Mouse (Mus musculus) G1E (cell line): ENCODE measurements around the gene A730046J19Rik. TPM values are rescaled to one million over a fixed set of nuclear protein-coding genes. Genes with fewer than 3 reads are reported as not detected.

Experiments used
- ATAC-seq: 2 replicates; pipeline ENCODE4 v1.8.0; 2016; ENCODE audit warnings: mild to moderate bottlenecking; ENCODE audit not compliant: insufficient number of reproducible peaks, poor library complexity, low FRiP score, severe bottlenecking; ENCODE audit errors: extremely low read depth
- DNase-seq: peaks from one replicate; pipeline ENCODE4 v3.0.0; 2012; ENCODE audit warnings: low spot score
- H3K27me3 ChIP-seq: 2 replicates; pipeline ENCODE4 v1.6.1; 2012; ENCODE audit warnings: mild to moderate bottlenecking, low read length, inconsistent platforms; ENCODE audit not compliant: insufficient read depth
- H3K36me3 ChIP-seq: replicated peaks from 2 replicates; pipeline ENCODE3; 2012; ENCODE audit warnings: mild to moderate bottlenecking, inconsistent platforms
- H3K4me1 ChIP-seq: 2 replicates; pipeline ENCODE4 v1.6.1; 2012; ENCODE audit warnings: low read depth, low read length, inconsistent platforms, mixed read lengths; ENCODE audit not compliant: insufficient read depth
- H3K4me3 ChIP-seq: 2 replicates; pipeline ENCODE4 v1.5.1; 2012; ENCODE audit warnings: low read depth, mild to moderate bottlenecking, inconsistent platforms, low read length, moderate library complexity, mixed read lengths
- H3K9me3 ChIP-seq: replicated peaks from 2 replicates; pipeline ENCODE4 v1.6.1; 2012; ENCODE audit warnings: inconsistent platforms
- CTCF ChIP-seq: IDR thresholded peaks from 2 replicates; pipeline ENCODE4 v1.5.1; 2012; ENCODE audit warnings: low read depth, low read length, inconsistent platforms, mixed read lengths
- GATA1 ChIP-seq: IDR thresholded peaks from 2 replicates; pipeline ENCODE4 v1.6.1; 2012; ENCODE audit warnings: borderline replicate concordance, low read length, inconsistent platforms, mixed read lengths
- GATA2 ChIP-seq: IDR thresholded peaks from 2 replicates; pipeline ENCODE4 v1.6.1; 2012; ENCODE audit warnings: low read depth, low read length, inconsistent platforms, borderline replicate concordance
- POLR2AphosphoS5 ChIP-seq: IDR thresholded peaks from 2 replicates; pipeline ENCODE4 v1.6.1; 2012; ENCODE audit warnings: low read depth, low read length, inconsistent platforms; ENCODE audit not compliant: insufficient replicate concordance
- TAL1 ChIP-seq: conservative IDR thresholded peaks from 2 replicates; pipeline ENCODE4 v1.6.1; 2012; ENCODE audit warnings: low read depth, low read length, inconsistent platforms, mixed read lengths
- polyA plus RNA-seq: library from polyadenylated mRNA; stranded (reverse); fragments of >175 nt; gene quantifications from 2 replicates; pipeline ENCODE4 v1.2.3, GENCODE M21; 2012
- total RNA-seq, 2 experiments: library from RNA; stranded (forward) in 1 of 2; stranded (reverse) in 1 of 2; fragments of 200-1000 nt in 1 of 2; fragments of >200 nt in 1 of 2; fragmentation: Nextera tagmentation in 1 of 2; gene quantifications; 2 replicates each; pipeline ENCODE4 v1.2.3; 2014 to 2017

Gene A730046J19Rik
- total RNA-seq (2014; fragmentation: Nextera tagmentation), result not detected in 2 replicates
- total RNA-seq (2017), result 0.12 TPM in 1 of 2 replicates, not detected in the other
- not detected in 2 replicates for polyA plus RNA-seq

- TF ChIP-seq TAL1 (no peak), GATA1 (no peak), CTCF (no peak)
- H3K27me3 ChIP-seq, result no peaks in the 10 kb centered on the region
- H3K4me1 ChIP-seq, result no peaks in the 10 kb centered on the region
- no peaks in the 10 kb centered on the region for H3K36me3 ChIP-seq
- H3K4me3 ChIP-seq, result no peak within 1 kb of the TSS
- no peak for DNase-seq
- ATAC-seq, result no peak
- H3K9me3 ChIP-seq, result no peaks in the 10 kb centered on the region
Measured at GRCm38 (mm10) chrX:144153523-144153922, at the start of gene A730046J19Rik. Gene A730046J19Rik (plus strand): TSS chrX:144153695.

GRCm38 (mm10) chrX:144104619-144105416 is 48.7 kb upstream of the A730046J19Rik start:
- Histone ChIP-seq H3K27me3 (no peaks in the 10 kb centered on the region), H3K9me3 (no peaks in the 10 kb centered on the region), H3K4me1 (no peaks in the 10 kb centered on the region), H3K36me3 (no peaks in the 10 kb centered on the region), H3K4me3 (no peak overlapping the region)
- ATAC-seq (no peak), DNase-seq (no peak)
- TF ChIP-seq GATA1 (no peak), GATA2 (no peak), CTCF (no peak)

- H3K4me3 ChIP-seq, result no peak overlapping the region
- no peak for TF ChIP-seq GATA2
- ATAC-seq (no peak), DNase-seq (no peak)
- no peaks in the 10 kb centered on the region for H3K27me3 ChIP-seq
- H3K9me3 ChIP-seq, result no peaks in the 10 kb centered on the region
- no peaks in the 10 kb centered on the region for H3K4me1 ChIP-seq
- H3K36me3 ChIP-seq, result no peaks in the 10 kb centered on the region
Measured at GRCm38 (mm10) chrX:144136281-144136680, 17.2 kb upstream of the A730046J19Rik start.

DNA sequence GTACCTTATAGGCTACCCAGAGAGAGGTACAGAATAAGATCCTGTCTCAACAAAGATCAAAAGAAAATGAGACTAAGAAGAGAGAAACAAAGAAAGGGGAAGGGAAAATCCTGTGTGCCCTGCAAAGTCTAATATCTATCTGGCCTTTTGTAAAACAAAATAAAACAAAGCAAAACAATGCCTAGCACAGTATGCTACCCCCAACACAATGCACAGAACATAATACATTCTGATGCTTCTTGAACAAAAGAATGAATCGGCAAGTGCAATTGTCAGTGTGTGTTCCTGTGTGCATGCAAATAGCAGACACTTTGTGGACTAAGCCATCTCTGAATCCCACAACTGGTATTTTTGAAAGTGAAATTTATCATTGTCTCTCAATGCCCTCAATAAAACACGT is 3.5 kb upstream of the A730046J19Rik start:
- Histone ChIP-seq H3K27me3 (no peaks in the 10 kb centered on the region), H3K36me3 (no peaks in the 10 kb centered on the region), H3K4me3 (no peak overlapping the region), H3K4me1 (no peaks in the 10 kb centered on the region), H3K9me3 (no peaks in the 10 kb centered on the region)
- no peak for DNase-seq
- no peak for ATAC-seq
- TF ChIP-seq GATA1 (no peak), GATA2 (no peak), TAL1 (no peak), POLR2AphosphoS5 (no peak), CTCF (no peak)

- no peak overlapping the region for H3K4me3 ChIP-seq
- no peak for TF ChIP-seq GATA2
- no peak for TF ChIP-seq TAL1
- TF ChIP-seq GATA1, result no peak
- TF ChIP-seq CTCF, result no peak
- TF ChIP-seq POLR2AphosphoS5, result no peak
- H3K36me3 ChIP-seq, result no peaks in the 10 kb centered on the region
- no peaks in the 10 kb centered on the region for H3K9me3 ChIP-seq
- DNase-seq, result no peak
- ATAC-seq, result no peak
- H3K27me3 ChIP-seq, result no peaks in the 10 kb centered on the region
- H3K4me1 ChIP-seq, result no peaks in the 10 kb centered on the region
Measured at GRCm38 (mm10) chrX:144154111-144154510, 616 bp downstream of the A730046J19Rik start.

GRCm38 (mm10) chrX:144162936-144163335 is 9.4 kb downstream of the A730046J19Rik start:
- ATAC-seq, result no peak
- DNase-seq, result no peak
- no peaks in the 10 kb centered on the region for H3K4me1 ChIP-seq
- H3K36me3 ChIP-seq, result no peaks in the 10 kb centered on the region
- no peaks in the 10 kb centered on the region for H3K27me3 ChIP-seq
- no peak for TF ChIP-seq POLR2AphosphoS5
- no peak for TF ChIP-seq TAL1
- no peak for TF ChIP-seq GATA2
- no peak for TF ChIP-seq GATA1
- no peak for TF ChIP-seq CTCF
- H3K4me3 ChIP-seq, result no peak overlapping the region
- no peaks in the 10 kb centered on the region for H3K9me3 ChIP-seq

Other genes starting within 250 kb of the A730046J19Rik start
- gene Dcx, start 220.4 kb upstream of the A730046J19Rik start, total RNA-seq (2014; fragmentation: Nextera tagmentation), result 2.2 and 2.3 TPM in 2 replicates
- 0.16 and 0.29 TPM in 2 replicates for gene Dcx, start 220.4 kb upstream of the A730046J19Rik start, total RNA-seq (2017)
- 0.02 and 0.04 TPM in 2 replicates for gene Dcx, start 220.4 kb upstream of the A730046J19Rik start, polyA plus RNA-seq
- 57.0 and 60.6 TPM in 2 replicates for gene Alg13, start 164.1 kb downstream of the A730046J19Rik start, total RNA-seq (2014; fragmentation: Nextera tagmentation)
- gene Alg13, start 164.1 kb downstream of the A730046J19Rik start, total RNA-seq (2017), result 23.4 and 24.9 TPM in 2 replicates
- 3.0 and 5.5 TPM in 2 replicates for gene Alg13, start 164.1 kb downstream of the A730046J19Rik start, polyA plus RNA-seq